Mouse (Mus musculus) lung, postnatal 0 days (tissue): ENCODE results near the gene Olfr981.

Experiments used
- CTCF ChIP-seq: IDR thresholded peaks from 2 replicates; pipeline ENCODE4 v1.5.1; 2016; ENCODE audit warnings: antibody characterized with exemption, mild to moderate bottlenecking
- EP300 ChIP-seq: IDR thresholded peaks from 2 replicates; pipeline ENCODE4 v1.6.1; 2016; ENCODE audit warnings: antibody characterized with exemption, mild to moderate bottlenecking, control low read depth

GRCm38 (mm10) chr9:40009482-40009881 is 11.8 kb upstream of the Olfr981 start, which contains the start of gene Olfr980:
- TF ChIP-seq CTCF (no peak), EP300 (no peak)
